Mouse (Mus musculus): ENCODE data around the gene Car14. TPM values are rescaled to one million over a fixed set of nuclear protein-coding genes. Genes with fewer than 3 reads are reported as not detected.
A peak's percentile ranks its signal among the peaks of the same experiment; 100 is the strongest.

The Car14 gene
- total and polyA plus RNA-seq, 3 experiments: 0.15 to 0.38 TPM; not detected in 1

- TF ChIP-seq MYC (IDR thresholded peaks at IDR 0.05; ENCODE audit: low read depth, low read length): no peak
- peak; percentile 95; the same call in 1 of the 2 replicates for TF ChIP-seq UBTF (IDR thresholded peaks at IDR 0.05; ENCODE audit: borderline replicate concordance, insufficient read depth, low read depth, low read length)
- no peak for TF ChIP-seq ZC3H11A (IDR thresholded peaks at IDR 0.05; ENCODE audit: low read depth, low read length)
- no peak for TF ChIP-seq GATA1 (IDR thresholded peaks at IDR 0.05; ENCODE audit: low read depth, low read length)
- peak; percentile 86; the same call in 1 of the 2 replicates for TF ChIP-seq CHD1 (IDR thresholded peaks at IDR 0.05; ENCODE audit: low read depth, low read length)
- no peak for TF ChIP-seq ELF1 (IDR thresholded peaks at IDR 0.05; ENCODE audit: low read depth, low read length)
- no peak for TF ChIP-seq ETS1 (IDR thresholded peaks at IDR 0.05; ENCODE audit: low read depth, low read length)
- no peak for TF ChIP-seq ZKSCAN1 (IDR thresholded peaks at IDR 0.05; ENCODE audit: low read depth, low read length)
- no peak for TF ChIP-seq KAT2A (conservative IDR thresholded peaks at IDR 0.05; ENCODE audit: low read depth, low read length)
- no peak for TF ChIP-seq CHD2 (IDR thresholded peaks at IDR 0.05; ENCODE audit: low read length)
- TF ChIP-seq TBP (IDR thresholded peaks at IDR 0.05; ENCODE audit: low read depth, low read length): no peak
- peak; percentile 48 for TF ChIP-seq MXI1 (IDR thresholded peaks at IDR 0.05; ENCODE audit: low read depth, low read length)
- TF ChIP-seq E2F4 (IDR thresholded peaks at IDR 0.05; ENCODE audit: borderline replicate concordance, low read depth, low read length): 0 out of 2 replicates have a peak, but pooled peaks have one; percentile 17
- peak; percentile 44 for TF ChIP-seq MAZ (IDR thresholded peaks at IDR 0.05; ENCODE audit: low read depth, low read length)
- no peak for TF ChIP-seq RAD21 (IDR thresholded peaks at IDR 0.05; ENCODE audit: low read depth, low read length)
Observed at GRCm38 (mm10) chr3:95929581-95930470, 25.3 kb upstream of the Car14 start (continued).

GRCm38 (mm10) chr3:95928658-95929503, 24.4 kb upstream of the Car14 start, which contains the start of gene Anp32e:
Gene Anp32e (plus strand): TSS chr3:95929246.
- Histone ChIP-seq H3K9ac (ENCODE audit: control insufficient read depth, low read depth, low read length, poor library complexity, severe bottlenecking) (peak within 1 kb of the TSS; percentile 89), H3K36me3 (ENCODE audit: control insufficient read depth in 1 of 2, insufficient read depth in 2 of 2, low read length in 2 of 2) (peaks cover 2 to 37% of the 10 kb centered on the region in 2 experiments; a peak in 3 of 4 replicates), H3K79me2 (ENCODE audit: control insufficient read depth, insufficient read depth, low read length, poor library complexity) (peaks cover 43% of the 10 kb centered on the region), H3K9me3 (replicated peaks; ENCODE audit: insufficient read depth, low read length) (no peaks in the 10 kb centered on the region), H3K27me3 (ENCODE audit: control insufficient read depth in 1 of 2, insufficient read depth in 2 of 2, low read length in 2 of 2) (no peaks in the 10 kb centered on the region), H3K4me3 (ENCODE audit: control insufficient read depth in 1 of 2, insufficient read depth in 1 of 2, low read depth in 2 of 2, low read length in 2 of 2) (peak within 1 kb of the TSS; percentile 67 to 88), H3K27ac (ENCODE audit: control insufficient read depth, low read depth, low read length) (peak within 1 kb of the TSS; percentile 90), H3K4me1 (ENCODE audit: control insufficient read depth in 1 of 2, insufficient read depth in 2 of 2, low read length in 2 of 2) (peaks cover 13 to 30% of the 10 kb centered on the region in 2 experiments)
- peak; percentile 100 for DNase-seq (ENCODE audit: low read depth, low spot score)
- no peak for TF ChIP-seq BHLHE40 (IDR thresholded peaks at IDR 0.05; ENCODE audit: borderline replicate concordance, low read depth, low read length)
- no peak for TF ChIP-seq SMC3 (IDR thresholded peaks at IDR 0.05; ENCODE audit: low read depth, low read length)
- TF ChIP-seq RAD21 (IDR thresholded peaks at IDR 0.05; ENCODE audit: low read depth, low read length): no peak
- TF ChIP-seq SIN3A (IDR thresholded peaks at IDR 0.05; ENCODE audit: low read length): peak; percentile 91
- peak; percentile 99 for TF ChIP-seq TBP (IDR thresholded peaks at IDR 0.05; ENCODE audit: low read depth, low read length)
- TF ChIP-seq POLR2AphosphoS2 (IDR thresholded peaks at IDR 0.05; ENCODE audit: low read length): peak; percentile 94
- peak; percentile 92 for TF ChIP-seq CHD2 (IDR thresholded peaks at IDR 0.05; ENCODE audit: low read length)
- peak; percentile 92 for TF ChIP-seq MAZ (IDR thresholded peaks at IDR 0.05; ENCODE audit: low read depth, low read length)
- TF ChIP-seq HCFC1 (IDR thresholded peaks at IDR 0.05; ENCODE audit: low read depth, low read length): peak; percentile 77
- no peak for TF ChIP-seq MEF2A (IDR thresholded peaks at IDR 0.05; ENCODE audit: extremely low read depth, insufficient replicate concordance, low read depth, low read length, poor library complexity, severe bottlenecking)
- TF ChIP-seq MYB (IDR thresholded peaks at IDR 0.05; ENCODE audit: low read depth, low read length): peak; percentile 78; the same call in 1 of the 2 replicates
- TF ChIP-seq POLR2AphosphoS5 (IDR thresholded peaks at IDR 0.05; ENCODE audit: borderline replicate concordance, low read depth, low read length): peak; percentile 90
- peak; percentile 99 for TF ChIP-seq E2F4 (IDR thresholded peaks at IDR 0.05; ENCODE audit: borderline replicate concordance, low read depth, low read length)
- TF ChIP-seq MAFK (IDR thresholded peaks at IDR 0.05; ENCODE audit: borderline replicate concordance, low read depth, low read length): no peak
- TF ChIP-seq EP300 (IDR thresholded peaks at IDR 0.05; ENCODE audit: low read depth in 1 of 2, low read length in 2 of 2): peak; percentile 31 to 60; a peak in 3 of 4 replicates
- peak; percentile 90; the same call in 1 of the 2 replicates for TF ChIP-seq CHD1 (IDR thresholded peaks at IDR 0.05; ENCODE audit: low read depth, low read length)
- TF ChIP-seq GATA1 (IDR thresholded peaks at IDR 0.05; ENCODE audit: low read depth, low read length): peak; percentile 40
- no peak for TF ChIP-seq ZNF384 (IDR thresholded peaks at IDR 0.05; ENCODE audit: low read depth, low read length)
- no peak for TF ChIP-seq ZC3H11A (IDR thresholded peaks at IDR 0.05; ENCODE audit: low read depth, low read length)
- TF ChIP-seq JUND (IDR thresholded peaks at IDR 0.05; ENCODE audit: low read depth, low read length): no peak; the same call in 1 of the 2 replicates
- TF ChIP-seq MAX (IDR thresholded peaks at IDR 0.05; ENCODE audit: low read length): peak; percentile 91
- peak; percentile 63; the same call in 1 of the 2 replicates for TF ChIP-seq MYC (IDR thresholded peaks at IDR 0.05; ENCODE audit: low read depth, low read length)
- peak; percentile 34; the same call in 1 of the 2 replicates for TF ChIP-seq RCOR1 (IDR thresholded peaks at IDR 0.05; ENCODE audit: low read depth, low read length)

All from MEL (cell line).